Mouse (Mus musculus) bone marrow macrophage, adult 2 months (primary cell): ENCODE results near the gene Borcs6. TPM values are rescaled to one million over a fixed set of nuclear protein-coding genes. Genes with fewer than 3 reads are reported as not detected.

Source experiments
- H3K27ac ChIP-seq: 2 replicates; pipeline ENCODE4 v1.5.1; 2012; ENCODE audit warnings: low read depth, low read length; ENCODE audit not compliant: insufficient read depth
- H3K4me1 ChIP-seq: 2 replicates; pipeline ENCODE4 v1.6.1; 2012; ENCODE audit warnings: low read length; ENCODE audit not compliant: control insufficient read depth, insufficient read depth
- H3K4me3 ChIP-seq: 2 replicates; pipeline ENCODE4 v1.5.1; 2012; ENCODE audit warnings: mild to moderate bottlenecking, low read length, moderate library complexity; ENCODE audit not compliant: insufficient read depth
- CTCF ChIP-seq: IDR thresholded peaks from 2 replicates; pipeline ENCODE4 v1.5.1; 2012; ENCODE audit warnings: low read depth, mild to moderate bottlenecking, low read length, moderate library complexity
- POLR2A ChIP-seq: IDR thresholded peaks from 2 replicates; pipeline ENCODE4 v1.6.1; 2012; ENCODE audit warnings: mild to moderate bottlenecking, low read depth, low read length, borderline replicate concordance
- polyA plus RNA-seq: library from polyadenylated mRNA; stranded (reverse); fragments of >200 nt; gene quantifications from 2 replicates; pipeline ENCODE4 v1.2.4, GENCODE M21; 2012; ENCODE audit not compliant: missing spikeins, insufficient read depth, insufficient read length

Gene Borcs6
- polyA plus RNA-seq, 1 experiment, result 36.9 TPM

DNA sequence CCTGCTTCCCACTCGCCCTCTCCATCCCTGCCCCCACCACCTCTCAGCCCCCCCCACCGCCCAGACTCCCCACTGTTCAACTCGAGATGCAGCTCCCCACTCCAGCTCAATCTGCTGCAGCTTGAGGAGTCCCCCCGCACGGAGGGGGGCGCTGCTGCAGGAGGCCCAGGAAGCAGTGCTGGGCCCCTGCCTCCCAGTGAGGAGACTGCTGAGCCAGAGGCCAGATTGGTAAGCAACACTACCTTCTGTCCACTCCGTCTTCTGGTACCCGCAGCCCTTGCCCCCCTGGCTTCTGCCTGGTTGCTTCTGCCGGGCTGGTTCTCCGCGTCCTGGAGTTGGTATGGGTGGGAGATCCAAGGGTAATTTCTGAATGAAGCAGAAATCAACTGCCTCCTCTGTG lies 47.3 kb downstream of the Borcs6 start:
- no peak overlapping the region for H3K27ac ChIP-seq
- H3K4me1 ChIP-seq, result peaks cover 20% of the 10 kb centered on the region
- TF ChIP-seq POLR2A, result no peak
- no peak for TF ChIP-seq CTCF
- H3K4me3 ChIP-seq, result no peak overlapping the region

GRCm38 (mm10) chr11:69107676-69108075 lies 48.2 kb downstream of the Borcs6 start:
- peaks cover 12% of the 10 kb centered on the region for H3K4me1 ChIP-seq
- no peak overlapping the region for H3K4me3 ChIP-seq
- H3K27ac ChIP-seq, result no peak overlapping the region
- TF ChIP-seq CTCF, result no peak

DNA sequence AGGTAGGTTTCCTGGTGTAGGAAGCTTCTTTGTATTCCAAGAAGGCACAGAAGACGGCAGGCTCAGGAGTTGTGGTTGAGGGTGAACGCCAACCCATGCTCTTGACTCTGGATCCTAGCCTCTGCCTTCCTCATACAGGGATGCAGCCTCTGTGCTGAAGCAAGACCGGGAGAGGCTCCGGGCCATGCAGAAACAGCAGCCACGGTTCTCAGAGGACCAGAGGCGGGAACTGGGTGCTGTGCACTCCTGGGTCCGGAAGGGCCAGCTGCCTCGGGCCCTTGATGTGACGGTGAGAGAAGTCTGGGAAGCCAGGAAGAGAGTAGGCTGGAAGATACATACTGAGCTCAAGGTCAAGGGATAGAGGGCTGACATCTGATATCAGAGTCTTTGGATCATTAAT lies 48.7 kb downstream of the Borcs6 start:
- H3K4me1 ChIP-seq, result peaks cover 9% of the 10 kb centered on the region
- H3K27ac ChIP-seq, result no peak overlapping the region
- H3K4me3 ChIP-seq, result no peak overlapping the region
- no peak for TF ChIP-seq POLR2A
- no peak for TF ChIP-seq CTCF

DNA sequence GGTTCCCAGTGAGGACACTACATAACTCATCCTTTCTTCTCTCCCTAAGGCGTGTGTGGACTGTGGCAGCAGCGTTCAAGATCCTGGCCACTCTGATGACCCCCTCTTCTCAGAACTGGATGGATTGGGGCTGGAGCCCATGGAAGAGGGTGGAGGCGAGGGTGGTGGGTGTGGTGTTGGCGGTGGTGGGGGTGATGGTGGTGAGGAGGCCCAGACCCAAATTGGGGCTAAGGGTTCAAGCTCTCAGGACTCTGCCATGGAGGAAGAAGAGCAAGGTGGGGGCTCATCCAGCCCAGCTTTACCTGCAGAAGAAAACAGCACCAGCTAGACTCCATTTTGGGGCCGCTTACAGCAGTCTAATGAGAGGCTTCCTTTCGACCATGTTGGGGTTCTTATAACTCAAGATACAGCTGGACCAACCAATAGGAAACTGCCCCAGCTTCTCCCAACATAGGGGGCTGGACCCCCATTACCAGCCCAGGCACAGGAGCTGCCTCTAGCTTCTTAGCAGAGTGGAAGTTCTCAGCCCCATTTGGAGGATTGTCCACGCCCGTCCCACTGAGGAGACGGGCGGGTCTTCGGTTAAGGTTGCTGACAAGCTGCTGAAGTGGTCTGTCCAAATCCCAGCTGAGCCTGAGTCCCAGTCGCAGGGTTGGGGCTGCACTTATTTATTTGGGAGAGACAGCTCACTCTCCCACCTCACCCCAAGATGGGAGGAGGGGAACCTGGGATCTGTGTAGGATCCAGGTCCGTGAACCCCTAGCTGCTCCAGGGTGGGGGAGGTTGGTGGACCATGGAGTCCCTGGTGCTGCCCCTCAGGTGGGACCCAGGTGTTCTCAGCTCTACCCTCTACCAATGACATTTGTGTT lies 49.7 kb downstream of the Borcs6 start:
- H3K27ac ChIP-seq, result no peak overlapping the region
- peaks cover 9% of the 10 kb centered on the region for H3K4me1 ChIP-seq
- TF ChIP-seq POLR2A (no peak), CTCF (no peak)
- H3K4me3 ChIP-seq, result no peak overlapping the region

DNA sequence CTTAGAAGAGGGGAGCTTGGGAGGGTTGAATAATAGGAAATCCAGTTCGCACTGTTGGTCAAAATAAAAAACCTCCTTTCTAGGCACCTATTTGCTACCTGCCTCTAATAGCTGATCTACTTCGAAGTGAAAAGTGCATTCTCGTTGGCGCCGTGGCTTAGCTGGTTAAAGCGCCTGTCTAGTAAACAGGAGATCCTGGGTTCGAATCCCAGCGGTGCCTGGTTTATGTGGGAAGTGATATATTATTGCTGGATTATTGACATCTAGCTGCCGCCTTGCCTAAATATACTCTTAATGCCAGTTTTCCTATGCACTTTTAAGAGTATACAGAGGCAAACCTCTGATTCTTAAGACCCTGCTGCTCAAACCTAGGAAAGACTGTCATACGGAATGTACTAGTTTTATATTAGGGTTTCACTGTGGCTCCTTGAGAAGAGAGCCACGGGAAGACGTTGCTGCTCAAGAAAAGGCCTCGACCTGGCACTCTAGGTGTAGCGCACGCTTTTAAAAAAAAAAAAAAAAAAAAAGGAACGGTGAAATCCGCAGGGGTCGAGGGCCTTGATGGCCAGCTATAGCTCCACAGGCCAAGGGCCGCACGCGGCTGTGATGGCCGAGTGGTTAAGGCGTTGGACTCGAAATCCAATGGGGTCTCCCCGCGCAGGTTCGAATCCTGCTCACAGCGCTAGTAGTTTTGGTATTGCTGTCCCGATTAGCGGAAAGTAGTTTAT lies 51.0 kb downstream of the Borcs6 start:
- Histone ChIP-seq H3K4me1 (peaks cover 9% of the 10 kb centered on the region), H3K27ac (peak overlapping the region; percentile 27; the same call in 1 of the 2 replicates), H3K4me3 (peak overlapping the region; percentile 58)
- TF ChIP-seq CTCF, result no peak
- peak; percentile 31; the same call in 1 of the 2 replicates for TF ChIP-seq POLR2A

Other genes starting within 250 kb of the Borcs6 start
- gene Ndel1, start 187.9 kb upstream of the Borcs6 start, polyA plus RNA-seq, result 63.4 and 64.6 TPM in 2 replicates
- gene Rnf222, start 171.2 kb upstream of the Borcs6 start, polyA plus RNA-seq, result not detected in 2 replicates
- 2,262 and 2,432 TPM in 2 replicates for gene Rpl26, start 158.1 kb upstream of the Borcs6 start, polyA plus RNA-seq
- not detected in 2 replicates for gene Odf4, start 132.6 kb upstream of the Borcs6 start, polyA plus RNA-seq
- gene Arhgef15, start 102.2 kb upstream of the Borcs6 start, polyA plus RNA-seq, result not detected in 2 replicates
- gene Slc25a35, start 91.6 kb upstream of the Borcs6 start, polyA plus RNA-seq, result 3.3 and 4.7 TPM in 2 replicates
- gene Rangrf, start 84.5 kb upstream of the Borcs6 start, polyA plus RNA-seq, result 3.7 and 4.4 TPM in 2 replicates
- gene Pfas, start 51.3 kb upstream of the Borcs6 start, polyA plus RNA-seq, result 9.8 and 10.3 TPM in 2 replicates
- gene Ctc1, start 43.8 kb upstream of the Borcs6 start, polyA plus RNA-seq, result 41.4 and 44.2 TPM in 2 replicates
- gene Aurkb, start 14.1 kb upstream of the Borcs6 start, polyA plus RNA-seq, result 52.8 and 53.9 TPM in 2 replicates
- gene Tmem107, start 11.1 kb downstream of the Borcs6 start, polyA plus RNA-seq, result 9.8 and 14.6 TPM in 2 replicates
- gene Vamp2, start 28.8 kb downstream of the Borcs6 start, polyA plus RNA-seq, result 76.6 and 79.4 TPM in 2 replicates
- 24.7 and 35.9 TPM in 2 replicates for gene Per1, start 35.5 kb downstream of the Borcs6 start, polyA plus RNA-seq
- gene Hes7, start 60.7 kb downstream of the Borcs6 start, polyA plus RNA-seq, result 0.71 and 0.88 TPM in 2 replicates
- gene 9130213A22Rik, start 62.9 kb downstream of the Borcs6 start, polyA plus RNA-seq, result 0.35 TPM in 1 of 2 replicates, not detected in the other
- not detected in 2 replicates for gene Aloxe3, start 66.2 kb downstream of the Borcs6 start, polyA plus RNA-seq
- gene Alox12b, start 97.3 kb downstream of the Borcs6 start, polyA plus RNA-seq, result not detected in 2 replicates
- not detected in 2 replicates for gene Alox8, start 138.1 kb downstream of the Borcs6 start, polyA plus RNA-seq
- gene Gucy2e, start 177.3 kb downstream of the Borcs6 start, polyA plus RNA-seq, result not detected in 2 replicates